Mouse (Mus musculus) embryo, embryonic 10 days (tissue): ENCODE measurements around the gene Cox17.

Experiments used
- DNase-seq: peaks from one replicate; pipeline ENCODE4 v3.0.0-alpha.2; 2015; ENCODE audit warnings: low spot score

The Cox17 gene

GRCm38 (mm10) chr16:38349881-38350280 lies 3.1 kb downstream of the Cox17 start:
- DNase-seq: no peak

DNA sequence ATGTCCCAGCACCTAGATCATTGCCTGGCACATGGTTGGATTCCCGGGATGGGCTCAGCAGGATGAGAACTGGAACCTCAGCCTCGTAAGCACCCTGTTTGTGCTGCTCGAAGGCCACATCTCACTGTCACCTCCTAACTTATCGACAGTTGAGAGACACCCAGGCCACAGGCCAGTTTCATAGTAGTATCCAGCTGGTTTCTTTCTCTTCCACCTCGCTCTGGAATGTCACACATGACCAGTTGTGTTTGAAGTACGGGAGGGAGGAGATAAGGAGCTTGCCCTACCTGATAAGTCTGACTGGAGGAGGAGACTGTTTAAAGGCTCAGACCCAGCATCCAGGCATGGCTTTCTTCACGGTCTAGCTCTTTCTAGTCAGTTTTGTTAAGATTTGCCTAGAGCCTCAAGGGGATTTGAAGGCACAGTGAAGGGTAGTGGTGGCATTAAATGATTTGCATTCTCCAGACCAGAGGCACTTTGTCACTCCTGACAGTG lies 3.6 kb downstream of the Cox17 start:
- DNase-seq: no peak

- no peak for DNase-seq
Measured at GRCm38 (mm10) chr16:38350939-38351338, 4.1 kb downstream of the Cox17 start.

DNA sequence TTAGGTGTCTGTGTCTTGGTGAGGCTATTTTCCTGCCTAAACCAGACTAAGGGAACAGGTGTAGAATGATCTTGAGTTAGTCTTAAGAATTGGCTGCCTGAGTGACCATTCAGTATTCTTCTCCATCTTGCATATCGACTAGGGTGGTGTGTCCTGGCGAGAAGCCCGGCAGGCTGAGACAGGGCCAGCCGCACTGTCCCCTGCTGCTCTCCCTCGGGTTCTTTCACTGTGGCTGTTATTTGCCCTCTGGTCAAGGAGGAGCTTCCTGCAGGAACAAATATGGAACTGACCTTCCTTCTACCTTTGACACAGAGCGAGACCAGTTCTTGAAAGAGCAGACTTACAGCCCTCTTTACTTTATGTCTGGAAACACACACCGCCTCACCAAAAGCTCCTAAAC lies 5.2 kb downstream of the Cox17 start:
- no peak for DNase-seq

GRCm38 (mm10) chr16:38352851-38353250 lies 6.1 kb downstream of the Cox17 start:
- DNase-seq: no peak

DNA sequence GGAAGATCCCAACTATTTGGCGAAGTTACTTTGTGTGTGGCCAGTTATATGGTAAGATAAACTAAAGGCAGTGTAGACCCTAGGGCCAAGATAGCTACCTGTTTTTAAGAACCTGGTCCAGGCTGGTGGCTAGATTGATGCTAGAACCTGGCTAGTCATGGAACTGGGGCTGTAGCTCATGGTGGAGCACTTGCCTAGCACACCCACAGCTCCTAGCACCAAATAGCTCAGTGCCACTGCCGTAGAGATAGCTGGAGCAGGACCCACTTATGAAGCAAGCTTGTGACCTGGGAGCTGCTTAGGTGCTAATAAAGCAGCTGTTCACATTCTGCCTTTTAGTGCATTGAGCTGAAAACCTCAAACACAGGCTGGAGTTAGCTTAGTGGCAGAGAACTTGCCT lies 6.9 kb downstream of the Cox17 start:
- DNase-seq: no peak

DNA sequence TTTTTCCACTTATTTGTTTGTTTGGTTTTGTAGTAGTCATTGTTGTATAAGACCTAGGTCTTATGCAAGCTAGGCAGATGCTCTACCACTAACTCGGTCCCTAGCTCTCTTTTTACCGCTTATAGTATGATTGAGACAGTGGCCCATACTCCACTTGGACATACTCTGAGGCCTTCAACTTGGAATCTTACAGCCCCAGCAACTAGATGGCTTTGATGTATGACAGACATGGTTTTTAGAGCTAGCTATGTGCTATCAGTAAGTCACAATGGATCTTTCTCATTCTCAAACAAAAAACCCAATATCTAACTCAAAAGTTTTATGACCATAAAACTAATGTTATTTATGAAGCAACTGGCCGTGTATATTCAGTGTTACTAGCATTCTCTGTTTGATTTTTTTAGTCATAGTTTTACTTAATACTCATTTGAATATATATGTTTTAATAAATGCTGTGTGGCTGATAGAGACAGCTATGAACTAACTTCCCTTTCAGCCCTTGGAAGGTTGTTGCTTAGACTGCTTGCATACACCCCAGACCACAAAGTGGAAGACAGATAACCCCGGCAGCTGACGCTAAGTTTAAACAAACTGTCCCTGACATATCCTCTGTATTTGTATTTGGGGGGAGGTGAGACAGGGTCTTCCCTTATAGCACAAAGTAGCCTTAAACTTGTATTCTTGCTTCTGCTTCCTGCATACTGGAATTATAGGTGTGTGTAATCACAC lies 7.6 kb downstream of the Cox17 start:
- no peak for DNase-seq

DNA sequence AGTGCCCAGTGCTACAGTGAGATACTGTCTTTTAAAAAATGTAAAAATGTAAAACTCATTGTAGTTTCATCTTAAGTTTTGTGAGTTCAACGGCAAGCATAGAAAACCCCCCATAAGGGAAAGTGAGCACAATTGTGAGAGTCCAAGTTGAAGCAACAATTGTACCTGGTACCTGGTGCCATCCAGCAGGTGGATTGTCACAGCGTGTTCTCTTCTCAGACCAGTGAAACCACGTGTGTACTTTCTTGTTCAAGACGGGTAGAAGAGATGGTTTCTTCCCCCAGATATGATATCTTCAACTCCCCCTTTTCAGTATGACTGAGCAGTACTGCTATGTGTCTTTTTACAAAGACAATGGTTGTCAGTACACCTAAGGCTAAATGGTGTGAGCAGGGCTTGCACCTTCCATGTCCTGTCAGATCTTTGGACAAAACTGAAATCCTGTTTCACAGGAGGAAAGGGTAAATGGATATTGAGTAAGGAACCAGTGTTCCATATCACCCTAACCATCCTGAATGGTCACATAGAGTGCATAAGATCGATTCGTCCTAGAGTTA lies 11.5 kb downstream of the Cox17 start:
- DNase-seq: no peak

GRCm38 (mm10) chr16:38359241-38359640 lies 12.4 kb downstream of the Cox17 start:
- no peak for DNase-seq

DNA sequence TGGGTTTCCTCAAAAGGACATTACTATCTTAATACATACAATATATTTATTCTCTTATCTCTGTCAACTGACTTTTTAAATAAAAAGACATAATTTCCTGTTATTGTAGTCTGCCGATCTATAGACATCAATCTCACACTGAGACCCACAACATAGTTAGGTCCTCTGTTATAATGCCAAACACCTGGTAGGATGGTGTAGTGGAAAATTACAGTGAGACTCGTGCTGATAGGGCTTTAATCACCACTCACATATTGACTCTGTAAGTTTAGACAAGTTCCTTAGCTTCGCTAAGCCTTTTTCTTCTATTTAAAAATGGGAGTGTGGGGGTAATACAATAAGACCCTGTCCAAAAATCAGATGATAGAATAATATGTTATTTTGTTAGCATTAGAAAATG lies 13.1 kb downstream of the Cox17 start:
- DNase-seq: no peak

GRCm38 (mm10) chr16:38360317-38360716 lies 13.5 kb downstream of the Cox17 start:
- no peak for DNase-seq

- DNase-seq: peak; percentile 52
Measured at GRCm38 (mm10) chr16:38361933-38362332, 15.1 kb downstream of the Cox17 start, which contains the start of gene Popdc2. Gene Popdc2 (plus strand): TSS chr16:38362209.

- no peak for DNase-seq
Measured at GRCm38 (mm10) chr16:38362493-38363255, 15.9 kb downstream of the Cox17 start.

DNA sequence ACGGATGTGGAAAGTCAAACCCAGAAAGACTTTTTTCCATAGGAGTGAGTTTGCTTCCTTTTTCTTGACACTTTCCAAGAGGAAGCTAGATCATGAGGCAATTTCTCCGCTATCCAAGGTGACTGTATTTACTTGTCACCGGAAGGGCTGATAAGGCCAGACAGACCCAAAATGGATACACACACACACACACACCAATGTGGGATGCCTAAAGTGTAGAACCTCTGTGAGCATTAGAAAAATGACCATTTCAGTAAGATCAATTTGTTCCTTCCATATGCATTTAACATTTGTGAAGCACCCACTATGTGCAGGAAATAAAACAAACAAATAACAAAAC lies 16.4 kb downstream of the Cox17 start:
- no peak for DNase-seq

DNA sequence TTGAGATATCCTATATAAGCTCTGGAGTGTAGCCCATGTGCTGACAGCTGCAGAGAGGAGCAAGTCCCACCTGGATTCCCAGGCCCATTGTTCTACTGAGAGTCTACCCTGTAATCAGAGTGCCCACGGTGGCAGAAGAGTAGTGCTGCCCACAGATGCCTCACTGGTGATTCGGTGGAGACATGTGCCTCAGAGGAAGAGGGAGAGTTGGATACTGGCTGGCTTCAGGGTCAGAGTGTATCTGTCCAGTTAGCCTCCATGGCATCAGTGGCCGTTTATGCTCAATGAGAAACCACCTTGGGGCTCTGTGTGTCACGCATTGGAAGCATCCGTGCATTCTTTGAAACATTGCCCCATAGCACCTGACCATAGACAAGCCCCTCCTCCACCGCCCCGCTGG lies 16.9 kb downstream of the Cox17 start:
- DNase-seq: no peak

GRCm38 (mm10) chr16:38365390-38365789 lies 18.6 kb downstream of the Cox17 start:
- no peak for DNase-seq

- no peak for DNase-seq
Measured at GRCm38 (mm10) chr16:38366231-38366630, 19.4 kb downstream of the Cox17 start.

GRCm38 (mm10) chr16:38368336-38368735 lies 21.5 kb downstream of the Cox17 start:
- DNase-seq: no peak

GRCm38 (mm10) chr16:38369000-38369399 lies 22.2 kb downstream of the Cox17 start:
- no peak for DNase-seq

GRCm38 (mm10) chr16:38369431-38369830 lies 22.6 kb downstream of the Cox17 start:
- no peak for DNase-seq

- DNase-seq: no peak
Measured at GRCm38 (mm10) chr16:38369992-38370484, 23.2 kb downstream of the Cox17 start.

DNA sequence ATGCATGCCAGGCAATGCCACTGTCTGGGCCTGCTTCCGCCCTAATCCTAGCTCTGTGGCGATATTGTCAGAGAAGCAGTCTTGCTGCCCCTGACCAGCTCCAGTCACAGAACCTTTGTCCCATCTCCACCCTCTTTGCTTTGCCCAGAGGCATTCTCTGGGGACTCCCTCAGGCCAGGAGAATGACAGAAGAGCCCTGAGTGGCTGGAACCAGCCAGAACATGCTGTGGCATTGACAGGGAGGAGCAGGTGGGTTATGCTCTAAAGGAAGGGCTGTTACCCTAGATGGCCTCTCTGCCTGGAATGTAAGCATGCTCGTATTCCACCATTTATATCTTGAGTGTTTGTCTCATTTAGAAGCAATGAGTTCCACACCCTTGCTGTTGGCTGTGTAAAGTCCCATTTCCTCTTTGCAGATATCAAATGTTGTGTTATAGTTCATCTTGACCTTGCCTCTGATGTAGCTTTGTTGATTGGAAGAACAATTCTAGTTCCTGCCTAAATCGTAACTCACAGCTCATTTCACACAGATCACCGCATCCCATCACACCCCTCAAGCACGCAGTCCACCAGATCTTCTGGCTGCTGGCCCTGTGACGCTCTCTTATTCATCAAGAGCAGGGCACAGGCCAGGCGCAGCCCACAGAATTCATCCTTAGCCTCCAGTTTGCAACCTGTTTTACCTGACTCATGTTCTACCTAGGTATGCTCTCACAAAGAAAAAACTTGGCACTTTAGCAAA lies 24.0 kb downstream of the Cox17 start:
- DNase-seq: no peak
